Mouse (Mus musculus) limb, embryonic 11.5 days (tissue): ENCODE measurements around the gene Postn. TPM values are rescaled to one million over a fixed set of nuclear protein-coding genes. Genes with fewer than 3 reads are reported as not detected.

Experiments
- polyA plus RNA-seq: library from polyadenylated mRNA; unstranded; fragments of >200 nt; fragmentation: Nextera tagmentation; extraction: Ambion mirVana; gene quantifications from 2 replicates; pipeline ENCODE4 v1.2.1, GENCODE M21; 2014

Postn gene
- polyA plus RNA-seq, 1 experiment from 2014 or later, result 13.6 TPM

Other genes with a start within 250 kb of the Postn start
- 0.41 and 0.65 TPM in 2 replicates for gene Trpc4, start 205.1 kb upstream of the Postn start, polyA plus RNA-seq